Mouse (Mus musculus): ENCODE data around the gene Sema3f. TPM values are rescaled to one million over a fixed set of nuclear protein-coding genes. Genes with fewer than 3 reads are reported as not detected.

Gene Sema3f
- 34.0 and 37.0 TPM in 2 replicates for polyA plus RNA-seq (2014; fragmentation: Nextera tagmentation; extraction: Ambion mirVana)

- no peaks in the 10 kb centered on the region for H3K9me3 ChIP-seq (ENCODE audit: control insufficient read depth, low read length)
- H3K27ac ChIP-seq (replicated peaks; ENCODE audit: low read depth, low read length): peak within 1 kb of the TSS; percentile 90
- DNase-seq (peak; percentile 92), ATAC-seq (ENCODE audit: low FRiP score, low TSS enrichment) (peak; percentile 80)
- under 1% methylated on average over 85 of the region's 86 CpGs for WGBS
- no peaks in the 10 kb centered on the region for H3K27me3 ChIP-seq (ENCODE audit: control insufficient read depth, insufficient read depth, low read length)
- H3K9ac ChIP-seq (replicated peaks; ENCODE audit: low read length): peak within 1 kb of the TSS; percentile 97
- peak within 1 kb of the TSS; percentile 80 for H3K4me2 ChIP-seq (ENCODE audit: low read length)
- H3K4me3 ChIP-seq (replicated peaks; ENCODE audit: low read depth, low read length): peak within 1 kb of the TSS; percentile 81
- peaks cover 6% of the 10 kb centered on the region for H3K36me3 ChIP-seq (ENCODE audit: control insufficient read depth, insufficient read depth, low read length)
- H3K4me1 ChIP-seq (ENCODE audit: control insufficient read depth, insufficient read depth, low read length): peaks cover 28% of the 10 kb centered on the region
These were observed at the start of gene Sema3f for GRCm38 (mm10) chr9:107709697-107710483. TSS of gene Sema3f (minus strand) at chr9:107710475.

DNA sequence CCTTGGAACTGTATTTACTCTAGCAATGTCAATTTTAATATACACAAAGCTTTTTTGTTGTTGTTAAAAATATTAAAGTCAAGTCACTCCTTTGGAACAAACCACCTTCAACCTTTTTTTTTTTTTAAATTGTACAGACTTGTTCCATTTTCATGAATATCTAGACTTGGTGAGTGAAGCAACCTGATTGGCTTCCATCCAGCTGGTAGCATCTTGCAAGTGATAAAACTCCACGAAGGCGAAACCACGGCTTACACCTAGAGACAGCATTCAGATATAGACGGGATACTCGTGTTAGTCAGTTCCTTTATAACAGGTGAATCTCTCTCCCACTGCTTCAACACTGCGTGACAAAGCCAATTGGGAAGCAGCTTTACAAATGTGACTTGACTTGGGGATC, 49.3 kb upstream of the Sema3f start:
- peaks cover 97% of the 10 kb centered on the region for H3K36me3 ChIP-seq (ENCODE audit: control insufficient read depth, insufficient read depth, low read length)
- no peak overlapping the region for H3K27ac ChIP-seq (replicated peaks; ENCODE audit: low read depth, low read length)
- WGBS: 96% methylated on average over 6 of the region's 6 CpGs
- no peak overlapping the region for H3K9ac ChIP-seq (replicated peaks; ENCODE audit: low read length)
- H3K27me3 ChIP-seq (ENCODE audit: control insufficient read depth, insufficient read depth, low read length): no peaks in the 10 kb centered on the region
- no peak overlapping the region for H3K4me3 ChIP-seq (replicated peaks; ENCODE audit: low read depth, low read length)
- H3K9me3 ChIP-seq (ENCODE audit: control insufficient read depth, low read length): no peaks in the 10 kb centered on the region
- DNase-seq (no peak), ATAC-seq (ENCODE audit: low FRiP score, low TSS enrichment) (no peak)
- H3K4me2 ChIP-seq (ENCODE audit: low read length): no peak overlapping the region
- H3K4me1 ChIP-seq (ENCODE audit: control insufficient read depth, insufficient read depth, low read length): no peaks in the 10 kb centered on the region

GRCm38 (mm10) chr9:107750378-107750777, 40.1 kb upstream of the Sema3f start:
- H3K27me3 ChIP-seq (ENCODE audit: control insufficient read depth, insufficient read depth, low read length): no peaks in the 10 kb centered on the region
- H3K9ac ChIP-seq (replicated peaks; ENCODE audit: low read length): no peak overlapping the region
- ATAC-seq (ENCODE audit: low FRiP score, low TSS enrichment) (no peak), DNase-seq (no peak)
- no peak overlapping the region for H3K27ac ChIP-seq (replicated peaks; ENCODE audit: low read depth, low read length)
- H3K36me3 ChIP-seq (ENCODE audit: control insufficient read depth, insufficient read depth, low read length): peaks cover 97% of the 10 kb centered on the region
- H3K4me2 ChIP-seq (ENCODE audit: low read length): no peak overlapping the region
- WGBS: 98% methylated on average over 5 of the region's 5 CpGs
- H3K9me3 ChIP-seq (ENCODE audit: control insufficient read depth, low read length): no peaks in the 10 kb centered on the region
- H3K4me3 ChIP-seq (replicated peaks; ENCODE audit: low read depth, low read length): no peak overlapping the region
- no peaks in the 10 kb centered on the region for H3K4me1 ChIP-seq (ENCODE audit: control insufficient read depth, insufficient read depth, low read length)

DNA sequence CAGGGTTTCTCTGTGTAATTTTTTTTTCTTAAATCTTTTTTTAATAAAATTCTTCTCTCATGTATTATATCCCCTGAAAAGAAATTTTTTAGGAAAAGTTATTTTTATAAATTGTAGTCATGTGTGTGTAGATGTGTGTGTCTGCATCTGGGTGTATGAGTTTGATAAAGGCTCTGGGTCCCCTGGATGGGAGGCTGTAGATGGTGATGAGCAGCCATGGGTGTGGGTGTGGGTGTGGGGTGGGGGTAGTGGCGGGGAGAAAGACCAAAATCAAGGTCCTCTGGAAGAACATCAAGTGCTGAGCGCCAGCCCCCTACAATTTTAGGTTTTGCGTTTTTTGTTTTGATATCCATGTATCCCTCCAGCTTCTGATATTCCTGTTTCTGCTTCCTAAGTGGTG, 37.8 kb upstream of the Sema3f start:
- Histone ChIP-seq H3K27me3 (ENCODE audit: control insufficient read depth, insufficient read depth, low read length) (no peaks in the 10 kb centered on the region), H3K4me2 (ENCODE audit: low read length) (no peak overlapping the region), H3K4me1 (ENCODE audit: control insufficient read depth, insufficient read depth, low read length) (no peaks in the 10 kb centered on the region), H3K9me3 (ENCODE audit: control insufficient read depth, low read length) (no peaks in the 10 kb centered on the region), H3K4me3 (replicated peaks; ENCODE audit: low read depth, low read length) (no peak overlapping the region), H3K27ac (replicated peaks; ENCODE audit: low read depth, low read length) (no peak overlapping the region), H3K36me3 (ENCODE audit: control insufficient read depth, insufficient read depth, low read length) (peaks cover 98% of the 10 kb centered on the region), H3K9ac (replicated peaks; ENCODE audit: low read length) (no peak overlapping the region)
- whole genome bisulfite sequencing: 97% methylated on average over 3 of the region's 3 CpGs
- DNase-seq: no peak
- ATAC-seq (ENCODE audit: low FRiP score, low TSS enrichment): no peak

- no peak overlapping the region for H3K27ac ChIP-seq (replicated peaks; ENCODE audit: low read depth, low read length)
- DNase-seq (no peak), ATAC-seq (ENCODE audit: low FRiP score, low TSS enrichment) (no peak)
- no peaks in the 10 kb centered on the region for H3K27me3 ChIP-seq (ENCODE audit: control insufficient read depth, insufficient read depth, low read length)
- H3K4me1 ChIP-seq (ENCODE audit: control insufficient read depth, insufficient read depth, low read length): no peaks in the 10 kb centered on the region
- 90% methylated on average over 1 of the region's 1 CpGs for WGBS
- no peak overlapping the region for H3K4me3 ChIP-seq (replicated peaks; ENCODE audit: low read depth, low read length)
- no peak overlapping the region for H3K9ac ChIP-seq (replicated peaks; ENCODE audit: low read length)
- H3K4me2 ChIP-seq (ENCODE audit: low read length): no peak overlapping the region
- H3K9me3 ChIP-seq (ENCODE audit: control insufficient read depth, low read length): no peaks in the 10 kb centered on the region
- peaks cover 99% of the 10 kb centered on the region for H3K36me3 ChIP-seq (ENCODE audit: control insufficient read depth, insufficient read depth, low read length)
These were observed 37.0 kb upstream of the Sema3f start for GRCm38 (mm10) chr9:107747310-107747709.

- Histone ChIP-seq H3K4me3 (replicated peaks; ENCODE audit: low read depth, low read length) (no peak overlapping the region), H3K9ac (replicated peaks; ENCODE audit: low read length) (no peak overlapping the region), H3K9me3 (ENCODE audit: control insufficient read depth, low read length) (no peaks in the 10 kb centered on the region), H3K27me3 (ENCODE audit: control insufficient read depth, insufficient read depth, low read length) (no peaks in the 10 kb centered on the region), H3K4me1 (ENCODE audit: control insufficient read depth, insufficient read depth, low read length) (no peaks in the 10 kb centered on the region), H3K36me3 (ENCODE audit: control insufficient read depth, insufficient read depth, low read length) (peaks cover 99% of the 10 kb centered on the region), H3K27ac (replicated peaks; ENCODE audit: low read depth, low read length) (no peak overlapping the region), H3K4me2 (ENCODE audit: low read length) (no peak overlapping the region)
- DNase-seq: no peak
- WGBS: over 99% methylated on average over 3 of the region's 3 CpGs
- no peak for ATAC-seq (ENCODE audit: low FRiP score, low TSS enrichment)
These were observed 36.4 kb upstream of the Sema3f start for GRCm38 (mm10) chr9:107746679-107747078.

- WGBS: 94% methylated on average over 6 of the region's 6 CpGs
- no peak for DNase-seq
- Histone ChIP-seq H3K27ac (replicated peaks; ENCODE audit: low read depth, low read length) (no peak overlapping the region), H3K4me2 (ENCODE audit: low read length) (no peak overlapping the region), H3K9ac (replicated peaks; ENCODE audit: low read length) (no peak overlapping the region), H3K4me3 (replicated peaks; ENCODE audit: low read depth, low read length) (no peak overlapping the region), H3K9me3 (ENCODE audit: control insufficient read depth, low read length) (no peaks in the 10 kb centered on the region), H3K4me1 (ENCODE audit: control insufficient read depth, insufficient read depth, low read length) (no peaks in the 10 kb centered on the region), H3K36me3 (ENCODE audit: control insufficient read depth, insufficient read depth, low read length) (peaks cover 99% of the 10 kb centered on the region), H3K27me3 (ENCODE audit: control insufficient read depth, insufficient read depth, low read length) (no peaks in the 10 kb centered on the region)
- no peak for ATAC-seq (ENCODE audit: low FRiP score, low TSS enrichment)
These were observed 33.8 kb upstream of the Sema3f start for GRCm38 (mm10) chr9:107744061-107744460.

DNA sequence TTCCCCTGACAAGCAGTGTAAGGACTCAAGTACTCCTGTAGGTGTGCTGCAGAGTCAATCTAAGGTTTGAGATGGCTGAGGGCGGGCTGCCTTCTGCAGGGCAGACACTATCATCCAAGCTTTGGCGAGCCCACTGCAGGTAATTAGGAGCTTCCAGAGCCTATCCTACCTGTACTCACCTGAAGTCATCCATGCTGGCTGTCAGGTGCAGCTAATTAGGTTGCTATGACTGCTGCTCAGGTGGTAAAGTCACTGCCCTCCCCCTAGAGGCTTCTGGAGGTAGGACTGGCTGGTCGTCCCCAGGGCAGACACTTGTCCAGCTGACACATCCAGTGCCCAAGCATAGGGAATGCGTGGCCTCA, 28.5 kb upstream of the Sema3f start:
- Histone ChIP-seq H3K27me3 (ENCODE audit: control insufficient read depth, insufficient read depth, low read length) (no peaks in the 10 kb centered on the region), H3K27ac (replicated peaks; ENCODE audit: low read depth, low read length) (peak overlapping the region; percentile 72), H3K9ac (replicated peaks; ENCODE audit: low read length) (no peak overlapping the region), H3K4me2 (ENCODE audit: low read length) (no peak overlapping the region), H3K9me3 (ENCODE audit: control insufficient read depth, low read length) (no peaks in the 10 kb centered on the region), H3K4me3 (replicated peaks; ENCODE audit: low read depth, low read length) (no peak overlapping the region), H3K4me1 (ENCODE audit: control insufficient read depth, insufficient read depth, low read length) (peaks cover 29% of the 10 kb centered on the region), H3K36me3 (ENCODE audit: control insufficient read depth, insufficient read depth, low read length) (peaks cover 57% of the 10 kb centered on the region)
- WGBS: 41% methylated on average over 4 of the region's 4 CpGs
- ATAC-seq (ENCODE audit: low FRiP score, low TSS enrichment): peak; percentile 1; the same call in 1 of the 2 replicates
- peak; percentile 64 for DNase-seq

Data from midbrain, embryonic 14.5 days (tissue).